Mouse (Mus musculus) neural tube, embryonic 14.5 days (tissue): Measurements from ENCODE around the gene Olfr136. TPM values are rescaled to one million over a fixed set of nuclear protein-coding genes. Genes with fewer than 3 reads are reported as not detected.

Experiments used
- ATAC-seq: fragments of 200-750 bp; cut with Nextera tagmentation; 2 replicates; pipeline ENCODE4 v1.8.0; 2017; ENCODE audit warnings: low read depth, mild to moderate bottlenecking, moderate TSS enrichment, moderate library complexity
- H3K27ac ChIP-seq: fragments of 300-500 bp; sonication (generic); 2 replicates; pipeline ENCODE4 v1.5.1; 2014; ENCODE audit warnings: low read depth, mild to moderate bottlenecking, control low read depth, low read length, moderate library complexity, mixed read lengths
- H3K27me3 ChIP-seq: fragments of 300-500 bp; sonication (generic); 2 replicates; pipeline ENCODE4 v1.6.1; 2014; ENCODE audit warnings: low read length; ENCODE audit not compliant: control insufficient read depth, insufficient read depth
- H3K36me3 ChIP-seq: fragments of 300-500 bp; sonication (generic); 2 replicates; pipeline ENCODE4 v1.6.1; 2014; ENCODE audit warnings: low read length, mixed read lengths; ENCODE audit not compliant: control insufficient read depth, insufficient read depth
- H3K4me1 ChIP-seq: fragments of 300-500 bp; sonication (generic); 2 replicates; pipeline ENCODE4 v1.6.1; 2014; ENCODE audit warnings: low read length; ENCODE audit not compliant: control insufficient read depth, insufficient read depth
- H3K4me2 ChIP-seq: fragments of 300-500 bp; sonication (generic); 2 replicates; pipeline ENCODE4 v1.6.1; 2014; ENCODE audit warnings: mild to moderate bottlenecking, low read depth, low read length, control low read depth
- H3K4me3 ChIP-seq: fragments of 300-500 bp; sonication (generic); 2 replicates; pipeline ENCODE4 v1.5.1; 2014; ENCODE audit warnings: low read depth, low read length, control low read depth, mixed read lengths
- H3K9ac ChIP-seq: fragments of 300-500 bp; sonication (generic); replicated peaks from 2 replicates; pipeline ENCODE4 v1.6.1; 2014; ENCODE audit warnings: low read depth, mild to moderate bottlenecking, control low read depth, low read length, mixed read lengths
- H3K9me3 ChIP-seq: fragments of 300-500 bp; sonication (generic); 2 replicates; pipeline ENCODE4 v1.6.1; 2016; ENCODE audit warnings: low read length; ENCODE audit not compliant: control insufficient read depth
- polyA plus RNA-seq: library from polyadenylated mRNA; unstranded; fragments of >200 nt; fragmentation: Nextera tagmentation; extraction: Ambion mirVana; gene quantifications from 2 replicates; pipeline ENCODE4 v1.2.1, GENCODE M21; 2014

Olfr136 gene
- polyA plus RNA-seq: not detected in 2 replicates

DNA sequence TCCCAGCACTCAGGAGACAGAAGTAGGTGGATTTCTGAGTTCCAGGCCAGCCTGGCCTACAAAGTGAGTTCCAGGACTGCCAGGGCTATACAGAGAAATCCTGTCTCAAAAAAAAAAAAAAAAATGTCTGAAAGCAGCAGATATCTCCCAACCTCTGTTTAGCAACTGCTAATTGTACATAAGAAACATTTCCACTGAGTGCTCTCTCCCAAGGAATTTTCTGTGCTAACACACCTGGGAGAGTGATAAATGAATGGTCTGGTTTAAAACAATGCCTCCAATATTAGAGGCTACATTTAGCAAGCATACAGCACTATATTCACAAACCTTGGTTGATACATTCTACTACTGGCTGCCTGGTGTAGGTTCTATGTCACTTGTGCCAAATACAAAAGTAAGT, at the start of gene Olfr136:
Gene Olfr136 (plus strand): TSS at position 301 of the 400 bp plus-strand sequence.
- no peaks in the 10 kb centered on the region for H3K4me1 ChIP-seq
- no peaks in the 10 kb centered on the region for H3K9me3 ChIP-seq
- no peak within 1 kb of the TSS for H3K9ac ChIP-seq
- H3K27ac ChIP-seq: no peak within 1 kb of the TSS
- no peak within 1 kb of the TSS for H3K4me3 ChIP-seq
- H3K4me2 ChIP-seq: no peak within 1 kb of the TSS
- no peak for ATAC-seq
- no peaks in the 10 kb centered on the region for H3K36me3 ChIP-seq
- H3K27me3 ChIP-seq: no peaks in the 10 kb centered on the region

GRCm38 (mm10) chr17:38307470-38307869, 22.2 kb upstream of the Olfr136 start, which contains the start of gene Olfr137:
TSS of gene Olfr137 (minus strand) at chr17:38307570.
- H3K36me3 ChIP-seq: no peaks in the 10 kb centered on the region
- H3K4me3 ChIP-seq: no peak within 1 kb of the TSS
- ATAC-seq: no peak
- no peaks in the 10 kb centered on the region for H3K9me3 ChIP-seq
- H3K27me3 ChIP-seq: no peaks in the 10 kb centered on the region
- H3K9ac ChIP-seq: no peak within 1 kb of the TSS
- no peaks in the 10 kb centered on the region for H3K4me1 ChIP-seq
- H3K27ac ChIP-seq: no peak within 1 kb of the TSS
- H3K4me2 ChIP-seq: no peak within 1 kb of the TSS

Other genes with a start within 250 kb of the Olfr136 start
- gene Olfr131, start 241.1 kb upstream of the Olfr136 start, polyA plus RNA-seq: not detected in 2 replicates
- gene Olfr132, start 195.3 kb upstream of the Olfr136 start, polyA plus RNA-seq: not detected in 2 replicates
- not detected in 2 replicates for gene Olfr133, start 184.6 kb upstream of the Olfr136 start, polyA plus RNA-seq
- gene Olfr134, start 158.4 kb upstream of the Olfr136 start, polyA plus RNA-seq: not detected in 2 replicates
- gene Olfr135, start 125.5 kb upstream of the Olfr136 start, polyA plus RNA-seq: not detected in 2 replicates
- not detected in 2 replicates for gene Olfr138, start 68.8 kb upstream of the Olfr136 start, polyA plus RNA-seq
- not detected in 2 replicates for gene Olfr137, start 22.3 kb upstream of the Olfr136 start, polyA plus RNA-seq
- not detected in 2 replicates for gene Esp36, start 90.4 kb downstream of the Olfr136 start, polyA plus RNA-seq
- not detected in 2 replicates for gene Esp34, start 224.4 kb downstream of the Olfr136 start, polyA plus RNA-seq